8 mouse cellular contexts compared by ENCODE assay signal in the genomic region with DNA sequence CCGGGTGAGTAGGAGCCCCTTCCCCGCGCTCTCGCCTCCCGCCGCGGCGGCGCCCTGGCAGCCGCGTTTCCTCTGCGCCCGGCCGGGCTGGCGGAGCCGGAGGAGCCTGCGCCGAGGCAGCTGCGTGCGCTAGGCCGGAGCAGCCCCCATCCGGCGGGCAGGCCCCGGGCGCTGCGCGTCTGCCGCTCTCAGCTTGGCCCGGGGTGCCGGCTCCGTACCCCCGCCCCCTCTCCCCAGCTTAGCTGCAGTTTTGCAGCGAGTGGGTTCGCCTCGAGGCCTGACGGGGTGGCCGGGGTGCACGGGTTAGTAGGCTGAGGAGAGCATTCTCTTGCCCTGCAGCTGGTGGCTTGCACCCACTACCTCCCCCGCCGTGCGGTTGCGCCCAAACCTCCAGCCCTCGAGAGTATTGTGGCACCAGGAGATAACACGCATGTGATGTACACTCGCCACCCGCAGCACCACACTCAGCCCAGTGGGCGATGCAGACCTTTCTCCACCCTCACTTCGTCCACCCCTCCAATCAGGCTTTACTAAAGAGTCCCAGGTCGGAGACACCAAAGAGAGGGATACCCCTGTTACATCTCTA. TPM values are rescaled to one million over a fixed set of nuclear protein-coding genes. Genes with fewer than 3 reads are reported as not detected.
DNase-seq lines count a peak whose midpoint lies in the region; ATAC-seq and TF ChIP-seq lines count a peak whose summit lies in the region.

No protein-coding gene starts in this region.

- ATAC-seq in embryonic facial prominence, embryonic 14.5 days (ENCODE audit: low read depth): peak; percentile 60
- ATAC-seq in midbrain, embryonic 15.5 days (replicated peaks): peak; percentile 69

- TF ChIP-seq CTCF in heart, adult 2 months (IDR thresholded peaks at IDR 0.05): no peak

- H3K27me3 ChIP-seq in embryonic facial prominence, embryonic 14.5 days (replicated peaks; ENCODE audit: control insufficient read depth, insufficient read depth, low read length): no peaks in the 10 kb centered on the region
- no peaks in the 10 kb centered on the region for H3K27me3 ChIP-seq in heart, adult 2 months (ENCODE audit: control insufficient read depth, insufficient read depth, low read length)
- no peaks in the 10 kb centered on the region for H3K27me3 ChIP-seq in midbrain, embryonic 15.5 days (replicated peaks)

- TF ChIP-seq EP300 in heart, adult 2 months (IDR thresholded peaks at IDR 0.05; ENCODE audit: insufficient read depth, low read depth, low read length): no peak

- peak overlapping the region; percentile 99 for H3K27ac ChIP-seq in embryonic facial prominence, embryonic 14.5 days (replicated peaks; ENCODE audit: low read depth, low read length)
- peak overlapping the region; percentile 85 for H3K27ac ChIP-seq in heart, adult 2 months
- peak overlapping the region; percentile 95 for H3K27ac ChIP-seq in midbrain, embryonic 15.5 days

- no peaks in the 10 kb centered on the region for H3K9me3 ChIP-seq in embryonic facial prominence, embryonic 14.5 days (ENCODE audit: control insufficient read depth, low read length)
- H3K9me3 ChIP-seq in midbrain, embryonic 15.5 days: no peaks in the 10 kb centered on the region

- H3K79me2 ChIP-seq in heart, adult 2 months (replicated peaks; ENCODE audit: control insufficient read depth, insufficient read depth, low read length): peaks cover 2% of the 10 kb centered on the region; the same call in 1 of the 2 replicates

- H3K4me3 ChIP-seq in embryonic facial prominence, embryonic 14.5 days (ENCODE audit: low read depth, low read length): peak overlapping the region; percentile 93
- peak overlapping the region; percentile 71 for H3K4me3 ChIP-seq in heart, adult 2 months
- H3K4me3 ChIP-seq in midbrain, embryonic 15.5 days: peak overlapping the region; percentile 84

- 0% methylated on average over 14 of the region's 49 CpGs for WGBS in embryonic facial prominence, embryonic 14.5 days
- WGBS in heart, adult 2 months: under 1% methylated on average over 46 of the region's 49 CpGs
- WGBS in midbrain, embryonic 15.5 days: under 1% methylated on average over 40 of the region's 49 CpGs

- intact Hi-C loops in heart, adult 2 months (cut with DNase I): no loop called here

- peak overlapping the region; percentile 100 for H3K9ac ChIP-seq in embryonic facial prominence, embryonic 14.5 days (ENCODE audit: low read depth, low read length)
- H3K9ac ChIP-seq in heart, adult 2 months (ENCODE audit: low read depth, low read length): peak overlapping the region; percentile 92
- H3K9ac ChIP-seq in midbrain, embryonic 15.5 days: peak overlapping the region; percentile 80

- no peaks in the 10 kb centered on the region for H3K36me3 ChIP-seq in embryonic facial prominence, embryonic 14.5 days (ENCODE audit: control insufficient read depth, insufficient read depth, low read length)
- no peaks in the 10 kb centered on the region for H3K36me3 ChIP-seq in heart, adult 2 months (ENCODE audit: control insufficient read depth, insufficient read depth, low read length)
- H3K36me3 ChIP-seq in midbrain, embryonic 15.5 days (replicated peaks): no peaks in the 10 kb centered on the region

- peaks cover 13% of the 10 kb centered on the region for H3K4me1 ChIP-seq in embryonic facial prominence, embryonic 14.5 days (ENCODE audit: control insufficient read depth, insufficient read depth, low read length)
- H3K4me1 ChIP-seq in heart, adult 2 months (ENCODE audit: control insufficient read depth, insufficient read depth, low read length): peaks cover 6% of the 10 kb centered on the region
- H3K4me1 ChIP-seq in midbrain, embryonic 15.5 days: peaks cover 34% of the 10 kb centered on the region

- peak; percentile 53 for DNase-seq in urinary bladder, adult 2 months (ENCODE audit: low spot score)
- no peak for DNase-seq in urinary bladder, postnatal 10 days (ENCODE audit: low spot score)
- peak; percentile 59 for DNase-seq in embryonic facial prominence, embryonic 14.5 days (ENCODE audit: low spot score)
- peak; percentile 77 to 79 for DNase-seq in heart, adult 2 months
- peak; percentile 27 for DNase-seq in kidney, adult 9 months
- DNase-seq in liver: peak; percentile 78
- DNase-seq in spleen, postnatal 4 days (ENCODE audit: low spot score in 2 of 2): peak; percentile 74 to 87

- peak overlapping the region; percentile 84 for H3K4me2 ChIP-seq in embryonic facial prominence, embryonic 14.5 days (ENCODE audit: low read depth, low read length)
- H3K4me2 ChIP-seq in midbrain, embryonic 15.5 days: peak overlapping the region; percentile 67

- TF ChIP-seq POLR2A in heart, adult 2 months (IDR thresholded peaks at IDR 0.05; ENCODE audit: insufficient read depth, low read depth, low read length): no peak

RNA-seq across cellular contexts. Expression of a gene that starts 0.8 kb away (rescaled TPM):
- 20.8 and 30.7 TPM in 2 replicates for polyA plus RNA-seq in urinary bladder, adult 2 months (2012; rRNA removed)
- 11.5 and 11.6 TPM in 2 replicates for polyA plus RNA-seq in embryonic facial prominence, embryonic 14.5 days (2014; fragmentation: Nextera tagmentation; extraction: Ambion mirVana)
- 10 to 100 TPM; 47.6 to 54.4 TPM for total RNA-seq in heart, adult 2 months (2021)
- 16.1 and 22.3 TPM in 2 replicates for polyA plus RNA-seq in heart, adult 2 months (2012; rRNA removed)
- 28.4 and 28.9 TPM in 2 replicates for polyA plus RNA-seq in midbrain, embryonic 15.5 days (2015; fragmentation: Nextera tagmentation; extraction: Ambion mirVana)

RNA-seq across cellular contexts. Expression of a gene that starts 10.1 kb away (rescaled TPM):
- 0.15 and 0.19 TPM in 2 replicates for polyA plus RNA-seq in urinary bladder, adult 2 months (2012; rRNA removed)
- polyA plus RNA-seq in embryonic facial prominence, embryonic 14.5 days (2014; fragmentation: Nextera tagmentation; extraction: Ambion mirVana): 1.1 TPM in 2 replicates
- total RNA-seq in heart, adult 2 months (2021): under 1 TPM; 0.26 to 0.30 TPM
- polyA plus RNA-seq in heart, adult 2 months (2012; rRNA removed): 0.06 and 0.15 TPM in 2 replicates
- 1.1 and 1.7 TPM in 2 replicates for polyA plus RNA-seq in midbrain, embryonic 15.5 days (2015; fragmentation: Nextera tagmentation; extraction: Ambion mirVana)

RNA-seq across cellular contexts. Expression of a gene that starts 46.6 kb away (rescaled TPM):
- 160 and 185 TPM in 2 replicates for polyA plus RNA-seq in urinary bladder, adult 2 months (2012; rRNA removed)
- 238 and 240 TPM in 2 replicates for polyA plus RNA-seq in embryonic facial prominence, embryonic 14.5 days (2014; fragmentation: Nextera tagmentation; extraction: Ambion mirVana)
- 100 to 1,000 TPM; 358 to 383 TPM for total RNA-seq in heart, adult 2 months (2021)
- polyA plus RNA-seq in heart, adult 2 months (2012; rRNA removed): 281 and 456 TPM in 2 replicates
- polyA plus RNA-seq in midbrain, embryonic 15.5 days (2015; fragmentation: Nextera tagmentation; extraction: Ambion mirVana): 166 and 185 TPM in 2 replicates
